Mouse (Mus musculus) spleen, postnatal 4 days (tissue): ENCODE measurements around the gene Glipr1l1.
"Not testable (repeated sequence)": the region's sequence is repeated elsewhere in the genome, so short reads cannot be mapped to it uniquely, and the experiment has no call there.

Source experiments
- DNase-seq, 2 experiments: peaks; one replicate each; pipeline ENCODE4 v3.0.0; 2022; ENCODE audit warnings: low spot score in 2 of 2

Gene Glipr1l1

DNA sequence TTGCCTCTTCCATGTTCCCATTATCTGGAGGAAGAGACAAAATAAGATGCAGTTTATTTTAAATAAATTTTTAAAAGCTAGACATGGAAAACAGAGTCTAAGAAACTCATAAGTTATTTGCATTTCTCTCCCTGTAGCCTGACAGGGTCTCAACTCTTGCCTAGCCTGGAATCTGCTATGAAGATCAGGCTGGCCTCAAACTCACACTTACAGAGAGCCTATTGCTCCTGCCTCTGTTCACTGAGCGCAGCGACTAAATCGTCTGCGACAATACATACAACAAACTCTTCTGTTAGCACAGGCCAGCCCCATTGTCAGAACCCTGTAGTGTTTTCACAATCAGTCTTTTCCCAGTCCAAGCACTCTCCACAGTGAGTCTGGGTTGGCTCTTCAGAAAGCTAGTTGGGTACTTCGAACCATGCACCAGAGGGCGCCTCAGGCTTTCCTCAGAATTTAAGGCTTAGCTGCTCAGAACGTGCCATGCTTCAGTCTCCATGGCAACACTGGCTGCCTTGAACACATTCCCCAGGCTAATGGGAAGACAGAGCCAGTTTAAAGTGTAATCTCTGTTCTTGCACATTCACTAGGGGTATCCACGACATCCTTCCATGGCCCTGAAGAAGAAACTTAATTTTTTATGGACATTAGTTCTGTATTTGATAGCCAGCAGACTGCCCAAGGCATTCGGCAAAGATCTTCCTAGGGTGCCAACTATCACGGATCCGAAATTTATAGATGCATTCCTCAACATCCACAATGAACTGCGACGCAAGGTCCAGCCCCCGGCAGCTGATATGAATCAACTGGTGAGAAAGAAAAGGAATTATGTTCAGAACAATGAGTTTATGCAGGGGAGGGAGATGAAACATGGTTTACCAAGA, at the start of gene Glipr1l1:
Gene Glipr1l1 (plus strand): TSS at position 488 of the 881 bp plus-strand sequence.
- no peak for DNase-seq

DNA sequence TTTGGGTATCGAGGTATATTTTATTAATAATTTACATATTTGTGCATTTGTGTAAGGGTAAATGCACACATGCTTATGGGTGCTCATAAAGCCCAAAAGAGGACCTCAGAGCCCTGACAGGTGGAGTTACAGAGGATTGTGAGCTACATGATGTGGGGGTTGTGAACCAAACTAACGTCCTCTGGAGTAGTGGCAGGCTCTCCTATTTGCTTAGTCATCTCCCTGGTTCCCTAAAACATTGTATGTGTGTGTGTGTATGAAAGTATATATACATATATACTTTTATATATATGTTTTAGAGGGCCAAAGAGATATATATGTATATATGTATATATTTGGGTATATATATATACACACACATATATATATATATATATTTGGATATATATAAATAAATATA, 36.4 kb upstream of the Glipr1l1 start:
- DNase-seq = no peak

DNA sequence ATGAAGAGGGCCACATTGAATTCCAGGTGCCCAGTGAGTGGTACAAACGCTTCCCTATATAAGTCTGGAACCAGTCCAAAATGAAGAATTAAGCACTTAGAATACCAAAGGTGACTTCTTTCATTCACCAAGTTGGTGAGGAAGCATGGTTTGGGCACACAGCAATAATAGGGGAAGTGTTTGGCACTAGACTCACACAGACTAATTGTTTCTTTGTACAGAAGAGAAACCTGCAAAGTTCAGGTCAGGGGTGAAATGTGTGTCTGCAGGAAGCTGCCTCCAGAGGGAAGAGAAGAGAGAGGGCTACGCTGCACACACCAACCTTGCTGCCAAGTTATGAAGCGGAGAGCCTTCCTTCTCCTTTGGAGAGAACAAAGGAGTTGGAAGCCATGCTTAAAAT, 31.3 kb upstream of the Glipr1l1 start:
- DNase-seq = not testable (repeated sequence)

DNA sequence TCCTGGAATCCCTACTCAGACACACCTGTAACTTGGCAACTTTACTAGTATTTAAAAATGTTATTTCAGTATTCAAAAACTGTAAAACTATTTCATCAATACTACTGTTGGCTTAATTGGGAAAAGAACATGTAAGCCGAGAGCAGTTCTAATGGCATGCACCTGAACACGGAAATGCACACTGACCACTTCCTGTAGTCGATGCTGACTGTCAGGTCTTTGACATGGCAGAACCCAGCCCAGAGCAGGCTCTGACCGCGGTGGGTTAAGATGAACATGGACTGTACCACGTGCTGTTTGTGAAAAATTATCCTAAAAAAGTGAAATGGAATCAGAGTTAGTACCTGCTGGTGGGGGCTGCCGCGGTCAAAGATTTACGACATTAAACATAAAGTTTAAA, 16.5 kb upstream of the Glipr1l1 start:
- DNase-seq = not testable (repeated sequence)

DNA sequence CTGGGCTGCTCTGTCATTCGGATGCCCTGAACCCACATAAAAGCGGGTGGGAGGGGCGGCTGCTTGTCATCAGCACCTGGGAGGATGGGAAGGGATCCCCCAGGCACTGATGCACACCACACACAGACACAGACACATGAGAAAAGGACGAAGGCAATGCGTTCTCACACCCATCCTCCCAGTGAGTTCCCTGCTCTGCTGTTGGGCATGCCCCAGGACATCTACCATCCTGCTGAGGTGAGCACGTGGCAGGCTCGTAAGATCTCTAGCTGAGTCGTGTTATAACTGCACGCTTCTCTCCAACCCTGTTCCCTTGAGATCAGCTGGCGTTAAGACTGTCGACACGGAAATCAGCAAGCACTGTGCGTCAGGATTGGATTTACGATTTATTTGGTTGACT, 15.7 kb upstream of the Glipr1l1 start:
- DNase-seq = not testable (repeated sequence)

DNA sequence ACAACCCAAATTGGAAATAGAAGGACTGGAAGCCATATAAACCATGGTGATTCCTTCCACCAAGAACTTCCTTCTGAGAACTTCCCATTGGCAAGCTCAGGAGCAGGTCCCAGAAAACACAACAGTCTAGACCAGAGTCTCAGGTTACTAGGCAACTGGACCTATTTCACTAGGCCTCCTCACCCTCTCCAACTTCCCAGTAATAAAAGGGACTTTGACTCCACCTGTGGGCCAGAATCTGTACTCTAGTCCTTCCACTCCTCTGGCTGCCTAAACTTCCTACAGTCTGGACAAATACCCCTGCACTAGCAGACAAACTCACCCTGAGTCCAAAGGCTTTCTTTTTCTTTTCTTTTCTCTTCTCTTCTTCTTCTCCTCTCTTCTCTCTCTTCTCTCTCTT, 8.8 kb upstream of the Glipr1l1 start:
- no peak for DNase-seq

DNA sequence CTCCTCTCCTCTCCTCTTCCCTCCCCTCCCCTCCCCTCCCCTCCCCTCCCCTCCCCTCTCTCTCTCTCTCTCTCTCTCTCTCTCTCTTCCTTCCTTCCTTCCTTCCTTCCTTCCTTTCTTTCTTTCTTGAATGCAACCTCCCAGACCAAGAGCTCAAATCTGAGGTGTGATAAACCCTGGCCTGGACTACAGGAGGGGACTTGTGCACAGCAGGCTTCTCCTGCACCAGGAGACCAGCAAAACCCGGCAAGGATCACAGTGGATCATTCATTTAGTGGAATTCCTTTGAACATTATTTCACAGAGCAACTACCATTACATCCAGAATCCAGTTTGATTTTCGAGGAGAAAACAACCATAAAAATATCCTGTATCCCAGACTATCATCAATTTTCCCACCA, 8.0 kb upstream of the Glipr1l1 start:
- DNase-seq = not testable (repeated sequence)

DNA sequence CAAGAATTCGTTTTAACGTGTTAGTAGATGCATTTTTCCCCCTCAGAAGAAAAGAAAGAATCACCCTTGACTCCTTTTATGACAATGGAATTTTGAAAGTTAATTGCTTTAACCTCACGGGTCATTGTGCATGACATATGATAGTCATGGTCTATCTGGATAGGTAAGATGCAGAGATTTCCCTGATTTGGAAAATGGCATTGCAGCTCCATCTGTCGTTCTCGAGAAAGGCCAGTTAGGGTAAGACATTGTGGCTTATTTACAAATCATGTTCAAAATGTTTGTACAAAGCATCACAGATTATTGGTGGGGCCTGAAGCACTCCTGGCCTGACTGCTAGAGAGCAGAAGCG, 570 bp downstream of the Glipr1l1 start:
- not testable (repeated sequence) for DNase-seq

DNA sequence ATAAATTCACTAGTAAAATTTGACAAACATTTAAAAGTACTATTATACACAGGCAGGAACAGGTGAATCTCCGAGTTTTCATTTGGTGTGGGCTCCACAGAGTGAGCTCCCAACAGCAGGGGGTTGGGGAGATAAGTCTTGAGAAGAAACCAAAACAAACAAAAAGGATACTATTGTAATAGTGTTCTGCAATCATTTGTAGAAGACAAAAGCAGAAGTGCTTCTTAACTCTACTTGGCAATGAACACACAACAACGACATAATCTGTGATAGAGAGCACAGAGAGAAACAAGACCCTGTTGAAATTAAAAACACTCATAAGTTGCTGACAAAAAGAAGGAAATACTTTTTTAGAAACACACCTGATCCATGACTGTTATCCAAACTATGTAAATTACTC, 20.1 kb downstream of the Glipr1l1 start:
- no peak for DNase-seq

DNA sequence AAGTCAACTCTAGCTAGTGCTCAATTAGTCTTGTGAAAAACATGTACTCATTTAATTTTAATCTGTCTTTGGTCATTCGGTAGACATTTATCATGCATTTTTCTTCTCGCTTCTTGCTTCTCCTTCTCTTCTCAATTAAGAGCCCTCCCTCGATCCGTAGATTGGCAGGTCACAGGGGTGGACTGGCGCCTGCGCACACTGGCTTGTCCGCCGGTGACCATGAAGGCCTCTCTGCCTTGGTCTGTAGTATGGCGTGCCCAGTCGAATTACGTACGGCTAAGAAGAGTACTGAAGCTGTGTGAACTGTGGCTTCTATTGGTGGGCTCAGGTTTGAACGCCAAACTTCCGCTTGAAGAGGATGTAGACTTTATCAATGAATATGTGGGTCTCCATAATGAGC, 23.2 kb downstream of the Glipr1l1 start, which contains the start of gene Glipr1l2:
Gene Glipr1l2 (plus strand): TSS at position 198 of the 400 bp plus-strand sequence.
- DNase-seq = no peak

DNA sequence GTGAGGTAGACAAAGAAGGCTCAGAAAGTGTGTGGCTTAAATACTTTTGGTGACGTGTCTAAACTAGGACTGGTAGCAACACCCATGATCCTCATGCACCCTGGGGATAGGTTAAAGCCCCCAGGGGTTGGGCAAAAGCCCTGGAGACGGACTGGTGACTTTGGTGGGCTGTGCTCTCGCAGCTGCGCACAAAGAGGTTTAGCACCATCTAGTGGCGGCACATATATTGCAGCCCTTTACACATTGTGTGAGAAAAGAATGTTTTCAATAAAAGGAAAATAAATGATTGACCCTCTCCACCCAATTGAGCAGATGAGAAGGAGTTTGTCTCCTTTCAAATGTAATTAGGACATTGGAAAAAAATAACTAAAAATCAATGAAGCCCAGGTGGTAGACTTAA, 45.8 kb downstream of the Glipr1l1 start:
- DNase-seq = peak; percentile 25 to 78

DNA sequence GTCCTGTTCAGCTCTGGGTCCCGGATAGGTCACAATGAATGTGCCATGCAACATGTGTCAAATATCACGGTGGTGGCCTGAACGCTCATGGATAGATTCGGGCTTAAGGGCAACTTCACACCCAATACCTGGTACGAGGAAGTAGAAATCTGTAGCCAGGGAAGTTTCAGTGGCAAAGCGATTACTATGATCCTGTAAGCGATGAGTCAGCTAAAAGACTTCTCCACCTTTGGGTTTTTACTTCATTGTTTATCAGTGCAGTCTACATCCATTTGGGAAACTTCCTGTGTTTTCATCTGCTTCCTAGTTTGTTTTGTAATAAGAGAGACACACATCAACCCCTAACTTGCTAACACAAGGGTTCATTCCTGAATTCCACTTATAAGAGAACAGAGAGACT, 50.4 kb downstream of the Glipr1l1 start:
- no peak for DNase-seq

DNA sequence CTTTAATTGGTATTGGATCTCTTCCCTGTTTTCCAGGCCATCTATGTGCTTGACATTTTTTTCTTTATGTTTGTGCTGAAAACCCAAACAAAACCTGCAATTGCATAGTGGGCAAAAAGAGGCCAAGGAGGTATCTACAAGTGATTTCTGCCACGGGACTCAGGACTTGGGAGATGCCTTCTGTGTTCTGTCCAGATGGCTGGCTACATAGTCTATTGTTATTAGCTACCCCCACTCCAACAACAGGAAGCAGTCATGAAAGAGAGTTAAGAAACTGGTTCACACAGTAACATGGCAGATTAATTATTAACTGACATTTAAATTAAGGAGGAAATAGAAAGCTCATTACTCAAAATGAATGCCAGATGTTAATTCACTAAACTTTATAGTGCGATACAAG, 65.1 kb downstream of the Glipr1l1 start:
- DNase-seq = not testable (repeated sequence)

DNA sequence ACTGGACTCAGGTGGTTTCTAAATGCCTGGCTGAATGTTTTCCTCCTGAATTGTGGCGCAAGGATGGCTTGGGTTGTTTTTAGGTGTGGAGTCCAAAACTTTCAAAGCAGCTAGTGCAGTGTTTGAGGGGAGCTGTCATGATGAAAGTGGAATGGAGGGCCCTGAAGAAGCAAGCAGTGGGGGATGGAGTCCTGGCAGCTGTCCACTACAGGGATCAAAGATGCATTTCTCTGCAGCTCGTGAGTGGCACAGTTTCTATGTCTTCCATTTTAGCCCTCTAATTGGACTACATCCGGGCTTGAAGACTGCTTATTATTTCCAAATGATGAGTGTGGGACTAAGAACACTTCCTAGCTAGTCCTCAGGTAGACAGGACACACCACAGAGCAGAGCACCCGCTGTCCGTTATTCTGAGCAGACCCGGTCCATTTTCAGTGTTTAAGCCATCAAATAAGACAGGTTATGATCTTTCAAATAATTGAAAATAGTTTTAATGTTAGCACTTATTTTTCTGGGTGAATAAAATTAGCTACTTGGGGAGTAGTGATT, 67.8 kb downstream of the Glipr1l1 start:
- DNase-seq = not testable (repeated sequence)
